Mouse (Mus musculus): ENCODE measurements around the gene Bcl11b.

The Bcl11b gene

DNA sequence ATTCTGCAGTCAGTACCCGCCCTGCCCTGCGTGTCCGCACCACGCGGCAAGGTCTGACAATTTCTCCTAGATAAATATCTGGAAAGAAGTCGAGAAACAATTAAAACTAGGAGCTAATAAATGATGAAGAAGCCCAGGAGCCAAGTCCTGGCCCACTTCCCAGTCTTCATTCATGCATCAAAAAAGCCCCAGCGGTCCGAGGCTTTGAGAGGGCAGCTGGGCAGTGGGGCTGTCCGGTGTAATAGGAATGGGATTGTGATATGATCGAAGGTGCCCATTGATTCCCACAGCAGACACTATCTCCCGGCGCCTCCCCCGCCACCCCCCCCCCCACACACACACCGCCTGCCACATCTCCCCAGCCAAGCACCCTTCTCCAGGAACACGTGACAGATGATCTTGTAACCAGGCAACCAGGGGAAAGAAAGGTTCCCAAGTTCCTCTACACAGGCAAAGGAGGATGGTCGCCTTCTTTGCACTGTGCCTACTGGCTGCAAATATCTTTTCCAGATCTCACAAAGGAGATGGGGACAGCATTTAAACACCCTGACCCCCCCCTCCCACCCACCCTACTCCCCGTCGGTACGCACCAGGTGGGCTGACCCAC is 68.5 kb downstream of the Bcl11b start:
- DNase-seq (ENCODE audit: low spot score in 2 of 2) = no peak

DNA sequence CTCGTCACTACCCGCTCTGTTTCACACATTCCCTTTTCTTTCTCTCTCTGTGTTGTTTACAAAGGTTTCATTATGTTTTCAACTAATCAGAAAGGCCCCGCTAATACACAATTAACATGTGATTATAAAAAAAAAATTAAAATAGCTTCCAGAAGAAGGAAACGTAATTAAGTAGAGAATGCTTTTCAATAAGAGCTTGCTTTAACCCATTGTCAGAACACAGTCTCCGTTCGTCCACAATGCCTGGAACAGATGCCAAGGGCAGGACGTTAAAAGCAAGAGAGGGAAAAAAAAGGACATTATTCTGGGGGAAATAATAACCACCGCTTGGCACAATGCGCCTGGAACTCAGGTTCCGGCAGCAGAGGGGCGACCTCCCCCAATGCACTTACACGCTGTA is 71.3 kb downstream of the Bcl11b start:
- DNase-seq (ENCODE audit: low spot score in 2 of 2) = no peak

- DNase-seq (ENCODE audit: low spot score in 2 of 2) = no peak
Observed at GRCm38 (mm10) chr12:107931476-107931875, 71.9 kb downstream of the Bcl11b start.

DNA sequence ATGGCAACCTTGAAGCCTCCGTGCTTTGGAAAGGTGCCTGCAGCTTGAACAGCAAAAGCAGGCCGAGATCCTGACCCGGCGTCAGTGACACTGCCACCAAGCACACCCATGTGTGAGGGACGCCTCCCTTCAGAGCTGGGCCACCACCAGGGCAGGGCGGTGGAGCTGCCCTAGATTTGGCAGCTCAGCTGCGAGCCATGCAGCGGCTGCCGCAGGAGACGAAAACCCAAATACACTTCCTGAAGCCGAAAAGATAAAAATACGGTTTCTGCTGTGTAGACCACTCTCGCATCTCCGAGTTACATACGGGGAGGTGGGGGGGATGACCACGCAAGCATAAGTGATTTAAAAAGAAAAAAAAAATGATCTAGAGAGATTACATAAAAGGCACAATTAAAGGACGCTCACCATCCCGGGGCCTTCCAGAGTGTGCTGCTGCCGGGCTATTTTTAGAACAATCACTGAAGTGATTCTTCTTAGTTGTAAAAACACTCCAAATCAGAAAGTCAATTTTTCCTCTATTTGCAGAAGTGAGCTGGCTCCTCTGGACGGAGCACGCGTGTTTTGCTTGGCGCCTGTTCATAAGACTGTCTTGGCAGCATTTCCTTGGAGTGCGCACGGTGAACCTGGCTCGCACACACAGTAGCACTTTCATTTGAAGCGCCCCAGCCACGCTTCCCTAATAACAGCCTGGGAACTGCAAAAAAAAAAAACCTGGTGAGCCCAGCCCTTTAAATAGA is 72.6 kb downstream of the Bcl11b start:
- DNase-seq (ENCODE audit: low spot score in 2 of 2) = peak; percentile 23 to 36

- DNase-seq (ENCODE audit: low spot score in 2 of 2) = no peak
Observed at GRCm38 (mm10) chr12:107928905-107929304, 74.5 kb downstream of the Bcl11b start.

DNA sequence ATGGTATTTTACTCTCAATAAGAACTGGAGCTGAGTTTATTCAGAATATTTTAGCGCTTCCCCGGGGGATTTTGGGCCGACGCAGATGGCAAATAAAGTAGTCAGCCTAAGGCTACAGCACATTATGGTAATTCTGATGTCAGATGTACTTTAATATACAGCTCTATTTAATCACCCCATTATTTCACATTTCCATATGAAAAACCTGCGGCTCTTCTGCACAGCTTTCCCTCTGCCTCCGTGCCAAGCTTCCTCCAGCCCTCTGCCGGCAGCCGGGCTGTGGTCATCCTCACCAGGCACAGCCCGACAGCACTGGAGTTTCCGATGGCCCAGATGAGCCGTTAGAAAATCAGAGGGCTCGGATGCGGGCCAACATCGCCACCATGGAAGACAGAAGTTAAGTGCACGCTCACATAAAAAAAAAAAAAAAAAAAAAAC is 74.9 kb downstream of the Bcl11b start:
- DNase-seq (ENCODE audit: low spot score in 2 of 2) = no peak

- DNase-seq (ENCODE audit: low spot score in 2 of 2) = no peak
Observed at GRCm38 (mm10) chr12:107927961-107928431, 75.4 kb downstream of the Bcl11b start.

DNA sequence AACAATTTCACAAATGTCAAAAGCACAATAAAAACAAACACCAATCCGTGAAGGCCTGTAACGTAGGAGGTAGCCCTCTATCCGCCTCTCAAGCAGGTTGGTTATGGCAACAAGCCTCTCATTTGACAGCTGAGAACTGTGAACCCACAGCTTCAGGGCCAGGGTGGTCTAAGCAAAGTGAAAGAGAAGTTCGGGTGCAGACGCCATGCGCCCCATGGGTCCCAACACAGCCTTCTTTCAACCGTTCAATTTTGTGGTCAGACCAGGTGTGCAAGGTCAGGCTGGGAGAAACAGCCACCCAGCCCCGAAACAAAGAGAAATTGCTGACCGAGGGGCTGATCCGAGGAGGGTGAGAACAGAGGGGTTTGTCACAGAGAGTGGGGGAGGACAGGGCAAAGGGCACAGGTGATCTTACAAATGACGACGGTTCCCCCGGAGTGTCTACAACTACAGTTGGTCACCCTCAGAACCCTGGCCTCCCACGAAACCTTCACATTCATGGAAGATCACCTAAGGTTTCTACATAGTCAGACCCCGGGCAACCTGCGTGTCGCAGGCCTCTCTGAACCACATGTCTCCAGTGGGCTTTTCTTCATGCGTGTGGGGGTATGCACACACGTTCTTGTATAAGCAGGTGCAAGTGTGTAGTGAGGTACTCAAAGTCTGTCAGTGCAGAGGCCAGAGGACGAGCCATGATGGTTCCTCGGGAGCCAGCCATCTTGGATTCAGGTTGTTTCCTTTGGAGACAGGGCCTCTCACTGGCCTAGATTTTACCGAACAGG is 77.1 kb downstream of the Bcl11b start:
- DNase-seq (ENCODE audit: low spot score in 2 of 2) = no peak

DNA sequence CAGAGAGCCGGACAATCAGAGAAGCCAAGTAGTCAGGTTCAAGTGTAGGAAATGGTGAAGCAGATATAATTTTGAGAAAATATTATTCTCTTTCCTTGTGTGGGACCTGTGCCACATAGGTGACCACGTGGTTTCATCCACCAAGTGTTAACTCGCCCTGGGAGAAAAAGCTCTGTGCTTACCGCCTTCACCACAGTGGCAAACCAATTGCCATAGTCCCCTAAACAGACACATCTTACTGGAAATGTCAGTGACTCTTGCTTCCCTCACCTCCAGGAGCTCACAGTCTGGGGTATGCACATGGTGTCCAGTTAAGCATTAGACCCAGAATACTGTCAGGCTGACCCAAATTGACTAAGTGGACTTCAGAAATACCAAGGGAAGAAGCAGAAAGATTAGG is 78.7 kb downstream of the Bcl11b start:
- DNase-seq (ENCODE audit: low spot score in 2 of 2) = no peak

- DNase-seq (ENCODE audit: low spot score in 2 of 2) = no peak
Observed at GRCm38 (mm10) chr12:107923963-107924362, 79.4 kb downstream of the Bcl11b start.

- no peak for DNase-seq (ENCODE audit: low spot score in 2 of 2)
Observed at GRCm38 (mm10) chr12:107922180-107922579, 81.2 kb downstream of the Bcl11b start.

GRCm38 (mm10) chr12:107921566-107921965 is 81.8 kb downstream of the Bcl11b start:
- DNase-seq (ENCODE audit: low spot score in 2 of 2) = no peak

- no peak for DNase-seq (ENCODE audit: low spot score in 2 of 2)
Observed at GRCm38 (mm10) chr12:107921154-107921553, 82.2 kb downstream of the Bcl11b start.

GRCm38 (mm10) chr12:107920716-107921115 is 82.7 kb downstream of the Bcl11b start:
- no peak for DNase-seq (ENCODE audit: low spot score in 2 of 2)

DNA sequence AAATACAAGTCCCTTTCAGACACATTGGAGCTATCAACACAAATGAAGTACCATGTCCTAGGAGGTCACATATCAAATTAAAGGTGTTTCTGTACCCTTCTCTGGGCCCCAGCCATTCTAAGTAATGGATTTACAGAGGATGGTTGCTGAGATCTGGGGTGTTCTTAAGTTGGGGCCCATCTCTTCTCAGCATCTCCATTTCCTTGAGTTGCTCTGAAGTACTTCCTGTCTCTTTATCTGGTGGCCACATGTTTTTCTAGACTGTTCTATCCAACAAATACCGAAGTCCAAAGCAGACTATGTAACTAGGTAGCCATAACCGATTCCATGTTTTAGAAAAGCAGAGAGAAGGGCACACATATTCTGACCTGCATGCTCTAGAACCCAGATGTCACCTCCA is 83.3 kb downstream of the Bcl11b start:
- DNase-seq (ENCODE audit: low spot score in 2 of 2) = no peak

- no peak for DNase-seq (ENCODE audit: low spot score in 2 of 2)
Observed at GRCm38 (mm10) chr12:107918779-107919178, 84.6 kb downstream of the Bcl11b start.

GRCm38 (mm10) chr12:107916008-107916407 is 87.4 kb downstream of the Bcl11b start:
- no peak for DNase-seq (ENCODE audit: low spot score in 2 of 2)

DNA sequence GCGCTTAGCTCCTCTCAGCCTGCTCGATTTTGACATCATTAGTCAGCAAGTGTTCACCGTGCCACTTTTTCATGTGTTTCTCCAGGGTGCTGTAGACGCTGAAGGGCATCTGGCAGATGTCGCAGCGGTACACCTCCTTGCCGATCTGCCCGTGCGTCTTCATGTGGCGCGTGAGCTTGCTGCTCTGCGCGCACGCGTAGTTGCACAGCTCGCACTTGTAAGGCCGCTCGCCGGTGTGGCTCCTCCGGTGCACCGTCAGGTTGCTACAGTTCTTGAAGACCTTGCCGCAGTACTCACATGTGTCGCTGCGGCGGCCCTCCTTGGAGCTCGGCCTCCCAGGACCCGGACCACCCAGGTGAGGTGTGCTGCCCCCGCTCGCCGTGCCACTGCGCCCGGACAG is 88.0 kb downstream of the Bcl11b start:
- no peak for DNase-seq (ENCODE audit: low spot score in 2 of 2)

GRCm38 (mm10) chr12:107908826-107909225 is 94.6 kb downstream of the Bcl11b start:
- DNase-seq (ENCODE audit: low spot score in 2 of 2) = no peak

GRCm38 (mm10) chr12:107905333-107905732 is 98.1 kb downstream of the Bcl11b start:
- no peak for DNase-seq (ENCODE audit: low spot score in 2 of 2)

GRCm38 (mm10) chr12:107904457-107904856 is 98.9 kb downstream of the Bcl11b start:
- DNase-seq (ENCODE audit: low spot score in 2 of 2) = no peak

DNA sequence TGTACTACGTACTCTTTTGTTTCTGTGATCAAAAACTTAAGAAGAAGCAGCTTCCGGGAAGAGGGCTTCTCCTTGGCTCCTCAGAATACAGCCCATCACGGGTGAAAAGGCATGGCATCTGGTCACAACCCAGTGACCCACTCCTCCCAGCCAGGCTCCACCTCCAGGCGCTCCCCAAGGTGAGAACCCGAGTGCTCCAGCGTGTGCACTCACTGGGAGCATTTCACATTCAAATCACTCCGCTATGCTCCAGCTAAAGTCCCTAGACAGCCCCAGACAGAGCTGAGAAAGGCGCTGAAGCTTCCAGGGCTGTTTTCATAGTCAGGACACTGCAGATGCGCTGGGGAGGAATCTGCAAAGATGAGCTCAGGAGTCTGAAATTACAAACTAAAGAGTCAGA is 99.5 kb downstream of the Bcl11b start:
- DNase-seq (ENCODE audit: low spot score in 2 of 2) = no peak

DNA sequence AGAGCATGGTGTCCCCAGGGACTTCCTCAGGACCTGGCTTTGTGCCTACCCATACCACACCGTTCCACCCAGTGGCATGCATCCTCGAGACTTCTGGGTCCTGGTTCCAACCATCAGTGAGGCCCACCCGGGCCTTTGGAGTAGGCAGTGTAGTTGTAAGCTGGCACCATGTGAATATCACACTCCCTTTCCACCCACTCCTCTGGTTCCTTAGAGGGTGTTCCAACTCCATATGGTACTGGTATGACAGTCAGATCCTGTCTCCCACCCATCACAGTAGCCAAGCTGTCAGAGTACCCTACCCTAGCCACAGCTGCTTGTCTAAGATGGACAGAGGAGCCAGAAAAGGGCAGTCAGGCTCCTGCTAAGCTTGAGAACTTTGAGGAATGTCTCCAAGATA is 112.0 kb downstream of the Bcl11b start:
- no peak for DNase-seq (ENCODE audit: low spot score in 2 of 2)

Data from urinary bladder, adult 18-20 months (tissue).